ENCODE assay signal across 9 mouse cellular contexts in the genomic region with DNA sequence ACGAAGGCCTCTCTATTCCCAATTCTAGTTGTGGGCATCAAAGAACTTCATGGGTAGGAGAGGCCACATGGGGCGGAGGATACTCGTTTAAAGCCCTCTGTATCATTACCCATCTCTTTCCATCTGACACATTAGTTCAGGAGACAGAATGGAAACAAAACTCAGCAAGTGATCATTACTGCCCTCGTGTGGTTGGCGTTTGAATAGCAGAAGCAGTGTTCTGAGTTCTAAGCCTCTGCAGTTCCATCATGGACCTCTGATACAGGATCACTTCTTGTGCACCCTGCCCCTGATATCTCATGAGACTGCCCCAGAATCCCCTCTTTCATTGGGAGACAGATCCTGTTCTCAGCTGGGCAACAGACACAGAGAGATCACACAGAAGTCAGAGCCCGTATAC. TPM values are rescaled to one million over a fixed set of nuclear protein-coding genes. Genes with fewer than 3 reads are reported as not detected.
DNase-seq lines count a peak whose midpoint lies in the region; ATAC-seq and TF ChIP-seq lines count a peak whose summit lies in the region.
"Had no signal": no experiment of that assay in that cellular context is flagged by ENCODE, and none has a peak within 500 bp of the region (broad histone marks: within the 10 kb centered on the region; RNA-seq: fewer than 3 reads in every experiment).

No protein-coding gene starts in this region.

- TF ChIP-seq CTCF in brain, embryonic 14.5 days (IDR thresholded peaks at IDR 0.05; ENCODE audit: borderline replicate concordance, extremely low read depth, insufficient read depth, insufficient read length): peak; percentile 78; the same call in 1 of the 2 replicates

- no peaks in the 10 kb centered on the region for H3K4me1 ChIP-seq in hindbrain, embryonic 14.5 days (replicated peaks; ENCODE audit: control insufficient read depth, insufficient read depth, low read length)
- no peaks in the 10 kb centered on the region; the same call in 1 of the 2 replicates for H3K4me1 ChIP-seq in hindbrain, embryonic 16.5 days (ENCODE audit: control insufficient read depth, insufficient read depth, low read depth, low read length)

- H3K36me3 ChIP-seq in hindbrain, embryonic 14.5 days (replicated peaks; ENCODE audit: control insufficient read depth, insufficient read depth): no peaks in the 10 kb centered on the region
- H3K36me3 ChIP-seq in hindbrain, embryonic 16.5 days (ENCODE audit: control insufficient read depth, insufficient read depth, low read length): no peaks in the 10 kb centered on the region

- H3K9ac ChIP-seq in hindbrain, embryonic 14.5 days: no peak overlapping the region
- H3K9ac ChIP-seq in hindbrain, embryonic 16.5 days (ENCODE audit: low read depth, low read length): no peak overlapping the region

- no peaks in the 10 kb centered on the region for H3K9me3 ChIP-seq in hindbrain, embryonic 14.5 days (ENCODE audit: control insufficient read depth, low read length)
- H3K9me3 ChIP-seq in hindbrain, embryonic 16.5 days (ENCODE audit: control insufficient read depth, low read length): no peaks in the 10 kb centered on the region

- peak; percentile 84 for DNase-seq in hindbrain, embryonic 14.5 days (ENCODE audit: low spot score)
- peak; percentile 84 for DNase-seq in ES-CJ7 (ENCODE audit: low read depth, low spot score)
- DNase-seq in brain, embryonic 14.5 days (ENCODE audit: low read depth): peak; percentile 67
- peak; percentile 13 for DNase-seq in fibroblast of lung, adult 2 months (ENCODE audit: low read depth)
- peak; percentile 45 for DNase-seq in layer of hippocampus, adult 9-11 months
- DNase-seq in testis, postnatal 10 days (ENCODE audit: low spot score): peak; percentile 81

- H3K27ac ChIP-seq in hindbrain, embryonic 14.5 days: no peak overlapping the region
- H3K27ac ChIP-seq in hindbrain, embryonic 16.5 days (ENCODE audit: low read depth, low read length): no peak overlapping the region

- H3K4me2 ChIP-seq in hindbrain, embryonic 14.5 days (replicated peaks): no peak overlapping the region
- H3K4me2 ChIP-seq in hindbrain, embryonic 16.5 days (ENCODE audit: low read length): no peak overlapping the region

- WGBS in hindbrain, embryonic 14.5 days: 28% methylated on average over 6 of the region's 6 CpGs
- WGBS in hindbrain, embryonic 16.5 days: 32% methylated on average over 6 of the region's 6 CpGs

- no peaks in the 10 kb centered on the region for H3K27me3 ChIP-seq in hindbrain, embryonic 14.5 days (ENCODE audit: control insufficient read depth, insufficient read depth, low read length)
- no peaks in the 10 kb centered on the region for H3K27me3 ChIP-seq in hindbrain, embryonic 16.5 days (replicated peaks; ENCODE audit: control insufficient read depth, insufficient read depth, low read length)

- H3K4me3 ChIP-seq in hindbrain, embryonic 14.5 days (replicated peaks; ENCODE audit: low read length): no peak overlapping the region
- no peak overlapping the region for H3K4me3 ChIP-seq in hindbrain, embryonic 16.5 days (ENCODE audit: low read length)
- H3K4me3 ChIP-seq: erythroblast, embryonic 14.5 days had no signal

- ATAC-seq in hindbrain, embryonic 14.5 days (ENCODE audit: low FRiP score): no peak
- no peak for ATAC-seq in hindbrain, embryonic 16.5 days
- ATAC-seq in megakaryocyte-erythroid progenitor cell, adult 5-6 weeks (replicated peaks; ENCODE audit: low FRiP score, low TSS enrichment, poor library complexity, severe bottlenecking): peak; percentile 72

- no peak for TF ChIP-seq POLR2A in brain, embryonic 14.5 days (IDR thresholded peaks at IDR 0.05; ENCODE audit: borderline replicate concordance, extremely low read depth, insufficient read depth, insufficient read length, poor library complexity, severe bottlenecking)

RNA-seq across cellular contexts. Expression of gene Bpifb4, which starts 14.9 kb away (rescaled TPM):
- polyA plus RNA-seq in hindbrain, embryonic 14.5 days (2014; fragmentation: Nextera tagmentation; extraction: Ambion mirVana): not detected in 2 replicates
- not detected in 2 replicates for polyA plus RNA-seq in hindbrain, embryonic 16.5 days (2015; fragmentation: Nextera tagmentation; extraction: Ambion mirVana)
- polyA plus RNA-seq in brain, embryonic 14.5 days (2012; rRNA removed): not detected in 2 replicates
- total RNA-seq in megakaryocyte-erythroid progenitor cell, adult 5-6 weeks (2014; fragmentation: Nextera tagmentation): not detected in 2 replicates
- total RNA-seq in megakaryocyte-erythroid progenitor cell, adult 5-6 weeks (2017): not detected in 2 replicates
- polyA plus RNA-seq: erythroblast, embryonic 14.5 days had no signal

RNA-seq across cellular contexts. Expression of gene Bpifa6, which starts 21.8 kb away (rescaled TPM):
- polyA plus RNA-seq in hindbrain, embryonic 14.5 days (2014; fragmentation: Nextera tagmentation; extraction: Ambion mirVana): not detected in 2 replicates
- not detected in 2 replicates for polyA plus RNA-seq in hindbrain, embryonic 16.5 days (2015; fragmentation: Nextera tagmentation; extraction: Ambion mirVana)
- not detected in 2 replicates for polyA plus RNA-seq in brain, embryonic 14.5 days (2012; rRNA removed)
- not detected in 2 replicates for total RNA-seq in megakaryocyte-erythroid progenitor cell, adult 5-6 weeks (2014; fragmentation: Nextera tagmentation)
- not detected in 2 replicates for total RNA-seq in megakaryocyte-erythroid progenitor cell, adult 5-6 weeks (2017)
- polyA plus RNA-seq: erythroblast, embryonic 14.5 days had no signal

RNA-seq across cellular contexts. Expression of gene Bpifb3, which starts 34.9 kb away (rescaled TPM):
- not detected in 2 replicates for polyA plus RNA-seq in hindbrain, embryonic 14.5 days (2014; fragmentation: Nextera tagmentation; extraction: Ambion mirVana)
- polyA plus RNA-seq in hindbrain, embryonic 16.5 days (2015; fragmentation: Nextera tagmentation; extraction: Ambion mirVana): 0.09 TPM in 1 of 2 replicates, not detected in the other
- 0.06 and 0.07 TPM in 2 replicates for polyA plus RNA-seq in brain, embryonic 14.5 days (2012; rRNA removed)
- total RNA-seq in megakaryocyte-erythroid progenitor cell, adult 5-6 weeks (2014; fragmentation: Nextera tagmentation): not detected in 2 replicates
- total RNA-seq in megakaryocyte-erythroid progenitor cell, adult 5-6 weeks (2017): not detected in 2 replicates
- polyA plus RNA-seq: erythroblast, embryonic 14.5 days had no signal

RNA-seq across cellular contexts. Expression of gene Bpifb6, which starts 52.7 kb away (rescaled TPM):
- polyA plus RNA-seq in hindbrain, embryonic 14.5 days (2014; fragmentation: Nextera tagmentation; extraction: Ambion mirVana): 0.12 TPM in 1 of 2 replicates, not detected in the other
- not detected in 2 replicates for polyA plus RNA-seq in hindbrain, embryonic 16.5 days (2015; fragmentation: Nextera tagmentation; extraction: Ambion mirVana)
- polyA plus RNA-seq in brain, embryonic 14.5 days (2012; rRNA removed): 0.04 TPM in 1 of 2 replicates, not detected in the other
- total RNA-seq in megakaryocyte-erythroid progenitor cell, adult 5-6 weeks (2014; fragmentation: Nextera tagmentation): not detected in 2 replicates
- not detected in 2 replicates for total RNA-seq in megakaryocyte-erythroid progenitor cell, adult 5-6 weeks (2017)
- polyA plus RNA-seq: erythroblast, embryonic 14.5 days had no signal

RNA-seq across cellular contexts. Expression of gene Bpifa2, which starts 55.2 kb away (rescaled TPM):
- not detected in 2 replicates for polyA plus RNA-seq in hindbrain, embryonic 14.5 days (2014; fragmentation: Nextera tagmentation; extraction: Ambion mirVana)
- polyA plus RNA-seq in hindbrain, embryonic 16.5 days (2015; fragmentation: Nextera tagmentation; extraction: Ambion mirVana): not detected in 2 replicates
- polyA plus RNA-seq in brain, embryonic 14.5 days (2012; rRNA removed): not detected in 2 replicates
- not detected in 2 replicates for total RNA-seq in megakaryocyte-erythroid progenitor cell, adult 5-6 weeks (2014; fragmentation: Nextera tagmentation)
- not detected in 2 replicates for total RNA-seq in megakaryocyte-erythroid progenitor cell, adult 5-6 weeks (2017)
- polyA plus RNA-seq: erythroblast, embryonic 14.5 days had no signal

Comparison
In these comparisons a context has a peak if more than half of its experiments do, and no peak if none do; other contexts are left out.
1. DNase-seq: peak in every context shown above with its lines; median percentile 84 in hindbrain, embryonic 14.5 days; 84 in ES-CJ7; 81 in testis, postnatal 10 days; 67 in brain, embryonic 14.5 days; 45 in layer of hippocampus, adult 9-11 months; 13 in fibroblast of lung, adult 2 months.